Mouse (Mus musculus) CH12.LX (cell line): ENCODE measurements at regions not wholly inside any gene's neighbourhood (a gene's known extent, or its start where the extent isn't known, plus 50 kb on each side); places are given as distances from the start of the nearest gene placed in this dataset.

Experiments
- DNase-seq: peaks from one replicate; pipeline ENCODE4 v3.0.0-alpha.2; 2013; ENCODE audit errors: extremely low read depth
- H3K27ac ChIP-seq: 2 replicates; pipeline ENCODE4 v1.5.1; 2012; ENCODE audit warnings: low read depth, mild to moderate bottlenecking, control low read depth, moderate library complexity; ENCODE audit not compliant: insufficient read depth
- H3K27me3 ChIP-seq: replicated peaks from 2 replicates; pipeline ENCODE3; 2012; ENCODE audit warnings: inconsistent platforms
- H3K36me3 ChIP-seq, 2 experiments: replicated peaks in 1 of 2; 2 replicates each; pipeline versions ENCODE3 to v1.6.1; 2012; ENCODE audit warnings: inconsistent platforms in 1 of 2, low read length in 1 of 2, mild to moderate bottlenecking in 1 of 2, mixed read lengths in 1 of 2, moderate library complexity in 1 of 2; ENCODE audit not compliant: control insufficient read depth in 1 of 2, insufficient read depth in 1 of 2
- H3K4me1 ChIP-seq, 2 experiments: 2 replicates each; pipeline ENCODE4 v1.6.1; 2012; ENCODE audit warnings: inconsistent platforms in 1 of 2, moderate library complexity in 1 of 2; ENCODE audit not compliant: insufficient read depth in 2 of 2, control insufficient read depth in 1 of 2
- H3K4me2 ChIP-seq: 2 replicates; pipeline ENCODE4 v1.6.1; 2012; ENCODE audit warnings: low read depth, mild to moderate bottlenecking, control low read depth; ENCODE audit not compliant: poor library complexity, insufficient read depth, severe bottlenecking
- H3K4me3 ChIP-seq, 3 experiments: fragments of 150-350 bp in 1 of 3; sonication (generic) in 1 of 3; replicated peaks in 1 of 3; 2 replicates each; pipeline versions ENCODE3 to v1.5.1; 2011 to 2012; ENCODE audit warnings: low read depth in 2 of 3, low read length in 2 of 3, mild to moderate bottlenecking in 2 of 3, moderate library complexity in 2 of 3, control low read depth in 1 of 3, improper control_type of control experiment in 1 of 3, inconsistent platforms in 1 of 3, mixed read lengths in 1 of 3; ENCODE audit not compliant: poor library complexity in 1 of 3
- H3K79me2 ChIP-seq: replicated peaks from 2 replicates; pipeline ENCODE4 v1.6.1; 2012; ENCODE audit warnings: mild to moderate bottlenecking, moderate library complexity; ENCODE audit not compliant: control insufficient read depth, poor library complexity, insufficient read depth, severe bottlenecking; ENCODE audit errors: extremely low read depth
- H3K9ac ChIP-seq: 2 replicates; pipeline ENCODE4 v1.6.1; 2012; ENCODE audit warnings: low read depth, mild to moderate bottlenecking, control low read depth, moderate library complexity; ENCODE audit not compliant: insufficient read depth
- H3K9me3 ChIP-seq: replicated peaks from 2 replicates; pipeline ENCODE3; 2012; ENCODE audit warnings: low read length, inconsistent platforms, mixed read lengths
- CHD1 ChIP-seq: IDR thresholded peaks from 2 replicates; pipeline ENCODE4 v1.6.1; 2012; ENCODE audit warnings: low read depth, low read length, improper control_type of control experiment, inconsistent platforms
- CHD2 ChIP-seq: IDR thresholded peaks from 2 replicates; pipeline ENCODE4 v1.6.1; 2011; ENCODE audit warnings: low read length, improper control_type of control experiment
- CTCF ChIP-seq, 2 experiments: IDR thresholded peaks in 1 of 2; conservative IDR thresholded peaks in 1 of 2; 2 replicates each; pipeline ENCODE4 v1.5.1; 2011 to 2012; ENCODE audit warnings: low read depth in 2 of 2, low read length in 2 of 2, improper control_type of control experiment in 1 of 2, inconsistent platforms in 1 of 2, mild to moderate bottlenecking in 1 of 2, moderate library complexity in 1 of 2
- E2F4 ChIP-seq: IDR thresholded peaks from 2 replicates; pipeline ENCODE4 v1.6.1; 2011; ENCODE audit warnings: low read depth, low read length, improper control_type of control experiment; ENCODE audit not compliant: insufficient replicate concordance
- ELF1 ChIP-seq: IDR thresholded peaks from 2 replicates; pipeline ENCODE4 v1.6.1; 2014; ENCODE audit warnings: low read depth, mild to moderate bottlenecking, inconsistent platforms, low read length, improper control_type of control experiment
- EP300 ChIP-seq: IDR thresholded peaks from 2 replicates; pipeline ENCODE4 v1.6.1; 2011; ENCODE audit warnings: low read length, improper control_type of control experiment
- GABPA ChIP-seq: IDR thresholded peaks from 2 replicates; pipeline ENCODE4 v1.6.1; 2012; ENCODE audit warnings: low read depth, low read length, improper control_type of control experiment, inconsistent platforms; ENCODE audit not compliant: insufficient replicate concordance
- HCFC1 ChIP-seq: IDR thresholded peaks from 2 replicates; pipeline ENCODE4 v1.6.1; 2012; ENCODE audit warnings: low read depth, mild to moderate bottlenecking, inconsistent platforms, low read length, improper control_type of control experiment
- IRF4 ChIP-seq: IDR thresholded peaks from 2 replicates; pipeline ENCODE4 v1.6.1; 2014; ENCODE audit warnings: low read depth, mild to moderate bottlenecking, inconsistent platforms, low read length, improper control_type of control experiment
- JUN ChIP-seq: IDR thresholded peaks from 2 replicates; pipeline ENCODE4 v1.6.1; 2011; ENCODE audit warnings: low read depth, mild to moderate bottlenecking, low read length, improper control_type of control experiment, moderate library complexity; ENCODE audit not compliant: insufficient read depth
- KAT2A ChIP-seq: IDR thresholded peaks from 2 replicates; pipeline ENCODE4 v1.6.1; 2012; ENCODE audit warnings: low read length, improper control_type of control experiment, inconsistent platforms; ENCODE audit not compliant: insufficient replicate concordance
- MAX ChIP-seq: IDR thresholded peaks from 2 replicates; pipeline ENCODE4 v1.6.1; 2011; ENCODE audit warnings: low read length, improper control_type of control experiment
- MEF2A ChIP-seq: IDR thresholded peaks from 2 replicates; pipeline ENCODE4 v1.6.1; 2014; ENCODE audit warnings: low read depth, mild to moderate bottlenecking, inconsistent platforms, low read length, improper control_type of control experiment, borderline replicate concordance
- MYC ChIP-seq: IDR thresholded peaks from 2 replicates; pipeline ENCODE4 v1.6.1; 2011; ENCODE audit warnings: low read depth, mild to moderate bottlenecking, improper control_type of control experiment, low read length
- NELFE ChIP-seq: IDR thresholded peaks from 2 replicates; pipeline ENCODE4 v1.6.1; 2011; ENCODE audit warnings: low read depth, low read length, improper control_type of control experiment
- PAX5 ChIP-seq: IDR thresholded peaks from 2 replicates; pipeline ENCODE4 v1.6.1; 2012; ENCODE audit warnings: low read length, inconsistent platforms, mixed read lengths
- POLR2A ChIP-seq: IDR thresholded peaks from 2 replicates; pipeline ENCODE4 v1.6.1; 2011; ENCODE audit warnings: low read depth, mild to moderate bottlenecking, improper control_type of control experiment, low read length
- POLR2AphosphoS2 ChIP-seq: IDR thresholded peaks from 2 replicates; pipeline ENCODE4 v1.6.1; 2011; ENCODE audit warnings: low read depth, low read length, improper control_type of control experiment
- RAD21 ChIP-seq: IDR thresholded peaks from 2 replicates; pipeline ENCODE4 v1.6.1; 2011; ENCODE audit warnings: low read depth, mild to moderate bottlenecking, low read length, improper control_type of control experiment, moderate library complexity
- SMC3 ChIP-seq: IDR thresholded peaks from 2 replicates; pipeline ENCODE4 v1.6.1; 2011; ENCODE audit warnings: low read depth, low read length, improper control_type of control experiment
- TBP ChIP-seq: conservative IDR thresholded peaks from 2 replicates; pipeline ENCODE4 v1.6.1; 2011; ENCODE audit warnings: low read depth, low read length, improper control_type of control experiment
- UBTF ChIP-seq: IDR thresholded peaks from 2 replicates; pipeline ENCODE4 v1.6.1; 2012; ENCODE audit warnings: low read depth, mild to moderate bottlenecking, inconsistent platforms, low read length, improper control_type of control experiment, moderate library complexity
- ZC3H11A ChIP-seq: IDR thresholded peaks from 2 replicates; pipeline ENCODE4 v1.6.1; 2012; ENCODE audit warnings: low read depth, mild to moderate bottlenecking, inconsistent platforms, low read length, improper control_type of control experiment
- ZKSCAN1 ChIP-seq: IDR thresholded peaks from 2 replicates; pipeline ENCODE4 v1.6.1; 2012; ENCODE audit warnings: low read depth, inconsistent platforms, low read length, improper control_type of control experiment, borderline replicate concordance
- dilution Hi-C: fragments of 300-500 bp; cut with MboI; formaldehyde crosslinking; loops from 2 replicates; pipeline ENCODE4 v1.14.3; 2020; ENCODE audit warnings: low sequenced_read_pairs; ENCODE audit not compliant: extremely low pct_unique_long_range_greater_than_20kb, extremely low pct_ligation_motif_present
- in situ Hi-C: fragments of 300-500 bp; cut with MboI; formaldehyde crosslinking; loops from 3 replicates; pipeline ENCODE4 v1.14.3; 2019; ENCODE audit warnings: low sequenced_read_pairs, low pct_ligation_motif_present, low pct_unique_long_range_greater_than_20kb, mixed read lengths

GRCm38 (mm10) chr4:99560604-99561003, 95.5 kb upstream of the Foxd3 start:
- Histone ChIP-seq H3K36me3 (no peaks in the 10 kb centered on the region), H3K27me3 (no peaks in the 10 kb centered on the region), H3K79me2 (no peaks in the 10 kb centered on the region), H3K9ac (no peak overlapping the region), H3K27ac (no peak overlapping the region), H3K4me2 (no peak overlapping the region), H3K9me3 (peaks cover 43% of the 10 kb centered on the region), H3K4me1 (no peaks in the 10 kb centered on the region)
- DNase-seq: no peak
- dilution Hi-C loops: no loop called here
- in situ Hi-C loops: no loop called here
- TF ChIP-seq CHD2 (no peak), ZKSCAN1 (no peak), CTCF (conservative IDR thresholded peaks at IDR 0.05 in 1 of 2, IDR thresholded peaks at IDR 0.05 in 1 of 2; ENCODE audit: low read depth in 2 of 2, low read length in 2 of 2) (no peak), HCFC1 (no peak), JUN (no peak), ZC3H11A (no peak), POLR2A (no peak), NELFE (no peak), MYC (no peak), TBP (no peak), CHD1 (no peak), ELF1 (no peak), UBTF (no peak), E2F4 (no peak), SMC3 (no peak), KAT2A (no peak), EP300 (no peak), MEF2A (no peak)
- TF ChIP-seq, all 38 proteins: peak for 0
- no peak overlapping the region for H3K4me3 ChIP-seq

- H3K36me3 ChIP-seq: no peaks in the 10 kb centered on the region
- in situ Hi-C loops: no loop called here
- peaks cover 49% of the 10 kb centered on the region for H3K9me3 ChIP-seq
- H3K27ac ChIP-seq: no peak overlapping the region
- 0 out of 2 replicates have a peak, but pooled peaks have one; percentile 4 for TF ChIP-seq SMC3
- TF ChIP-seq CTCF (conservative IDR thresholded peaks at IDR 0.05 in 1 of 2, IDR thresholded peaks at IDR 0.05 in 1 of 2; ENCODE audit: low read depth in 2 of 2, low read length in 2 of 2): peak in 1 of 2 experiments; percentile 23; a peak in 1 of 4 replicates
- no peak for TF ChIP-seq GABPA
- no peak for TF ChIP-seq PAX5
- peak; percentile 4 for TF ChIP-seq RAD21
- no peak for TF ChIP-seq NELFE
- no peak for TF ChIP-seq IRF4
- TF ChIP-seq POLR2AphosphoS2: no peak
- no peak for TF ChIP-seq UBTF
- TF ChIP-seq MAX: no peak
- no peak overlapping the region for H3K9ac ChIP-seq
- H3K27me3 ChIP-seq: no peaks in the 10 kb centered on the region
- H3K4me2 ChIP-seq: no peak overlapping the region
- no peak overlapping the region for H3K4me3 ChIP-seq
- no peaks in the 10 kb centered on the region for H3K79me2 ChIP-seq
- no peak for DNase-seq
- no peaks in the 10 kb centered on the region for H3K4me1 ChIP-seq
- dilution Hi-C loops: no loop called here
Measured at GRCm38 (mm10) chr4:99561506-99561937, 94.6 kb upstream of the Foxd3 start.
